ENCODE assay signal across 8 mouse cellular contexts in genomic region chr10:79851653-79852052, GRCm38 (mm10). TPM values are rescaled to one million over a fixed set of nuclear protein-coding genes. Genes with fewer than 3 reads are reported as not detected.
DNase-seq lines count a peak whose midpoint lies in the region; ATAC-seq and TF ChIP-seq lines count a peak whose summit lies in the region.

No protein-coding gene starts in this region.

- H3K9me3 ChIP-seq in embryonic facial prominence, embryonic 12.5 days = no peaks in the 10 kb centered on the region
- no peaks in the 10 kb centered on the region for H3K9me3 ChIP-seq in intestine, embryonic 14.5 days (ENCODE audit: control insufficient read depth, low read length)
- H3K9me3 ChIP-seq in midbrain, postnatal 0 days (ENCODE audit: low read length) = no peaks in the 10 kb centered on the region

- DNase-seq in layer of hippocampus, adult 2 months (ENCODE audit: low spot score in 2 of 2) = no peak
- no peak for DNase-seq in layer of hippocampus, postnatal 10 days (ENCODE audit: low spot score in 2 of 2)
- DNase-seq in intestine, embryonic 14.5 days (ENCODE audit: low spot score) = no peak
- no peak for DNase-seq in midbrain, postnatal 0 days (ENCODE audit: low spot score)
- DNase-seq in spleen, adult 18-20 months = no peak
- no peak for DNase-seq in lung, adult 18-20 months

- no peak overlapping the region for H3K4me3 ChIP-seq in layer of hippocampus, adult 2 months
- 0 out of 2 replicates have a peak overlapping the region, but pooled peaks have one; percentile 15 for H3K4me3 ChIP-seq in embryonic facial prominence, embryonic 12.5 days
- no peak overlapping the region for H3K4me3 ChIP-seq in intestine, embryonic 14.5 days (ENCODE audit: low read depth, low read length)
- no peak overlapping the region for H3K4me3 ChIP-seq in midbrain, postnatal 0 days (ENCODE audit: low read depth, low read length)

- WGBS in embryonic facial prominence, embryonic 12.5 days = 59% methylated on average over 3 of the region's 3 CpGs
- 58% methylated on average over 3 of the region's 3 CpGs for WGBS in intestine, embryonic 14.5 days
- 83% methylated on average over 3 of the region's 3 CpGs for WGBS in midbrain, postnatal 0 days

- peak overlapping the region; percentile 53; the same call in 1 of the 2 replicates for H3K9ac ChIP-seq in embryonic facial prominence, embryonic 12.5 days
- H3K9ac ChIP-seq in intestine, embryonic 14.5 days (ENCODE audit: low read length) = peak overlapping the region; percentile 86
- H3K9ac ChIP-seq in midbrain, postnatal 0 days (replicated peaks; ENCODE audit: low read length, poor library complexity, severe bottlenecking) = no peak overlapping the region

- H3K27ac ChIP-seq in layer of hippocampus, adult 2 months = peak overlapping the region; percentile 97
- H3K27ac ChIP-seq in embryonic facial prominence, embryonic 12.5 days = peak overlapping the region; percentile 100
- peak overlapping the region; percentile 100 for H3K27ac ChIP-seq in intestine, embryonic 14.5 days (ENCODE audit: low read depth)
- H3K27ac ChIP-seq in midbrain, postnatal 0 days (ENCODE audit: low read depth, low read length) = peak overlapping the region; percentile 99

- no peak for ATAC-seq in embryonic facial prominence, embryonic 12.5 days (ENCODE audit: insufficient number of reproducible peaks, insufficient read depth, low FRiP score, low TSS enrichment)
- ATAC-seq in intestine, embryonic 14.5 days (replicated peaks; ENCODE audit: low FRiP score, low TSS enrichment, low read depth) = no peak
- no peak for ATAC-seq in midbrain, postnatal 0 days (ENCODE audit: low FRiP score)
- no peak for ATAC-seq in granulocyte monocyte progenitor cell, adult 5-6 weeks (replicated peaks; ENCODE audit: poor library complexity, severe bottlenecking)

- H3K36me3 ChIP-seq in embryonic facial prominence, embryonic 12.5 days = peaks cover 5% of the 10 kb centered on the region
- H3K36me3 ChIP-seq in intestine, embryonic 14.5 days (ENCODE audit: control insufficient read depth, insufficient read depth, low read length) = peaks cover 2% of the 10 kb centered on the region
- no peaks in the 10 kb centered on the region for H3K36me3 ChIP-seq in midbrain, postnatal 0 days (ENCODE audit: insufficient read depth, low read length)

- peak overlapping the region; percentile 99 for H3K4me2 ChIP-seq in embryonic facial prominence, embryonic 12.5 days (replicated peaks)
- H3K4me2 ChIP-seq in intestine, embryonic 14.5 days (ENCODE audit: low read length) = peak overlapping the region; percentile 98; the same call in 1 of the 2 replicates
- no peak overlapping the region for H3K4me2 ChIP-seq in midbrain, postnatal 0 days (ENCODE audit: low read depth, low read length, poor library complexity, severe bottlenecking)

- H3K4me1 ChIP-seq in embryonic facial prominence, embryonic 12.5 days = peaks cover 32% of the 10 kb centered on the region
- H3K4me1 ChIP-seq in intestine, embryonic 14.5 days (replicated peaks; ENCODE audit: control insufficient read depth, insufficient read depth, low read length) = peaks cover 24% of the 10 kb centered on the region
- peaks cover 30% of the 10 kb centered on the region for H3K4me1 ChIP-seq in midbrain, postnatal 0 days (ENCODE audit: insufficient read depth, low read length)

- no peak for TF ChIP-seq CTCF in layer of hippocampus, adult 2 months (conservative IDR thresholded peaks at IDR 0.05)
- TF ChIP-seq CTCF in midbrain, postnatal 0 days (IDR thresholded peaks at IDR 0.05) = no peak

- no peaks in the 10 kb centered on the region for H3K27me3 ChIP-seq in embryonic facial prominence, embryonic 12.5 days
- no peaks in the 10 kb centered on the region for H3K27me3 ChIP-seq in intestine, embryonic 14.5 days (replicated peaks; ENCODE audit: control insufficient read depth, insufficient read depth, low read length)
- no peaks in the 10 kb centered on the region for H3K27me3 ChIP-seq in midbrain, postnatal 0 days (ENCODE audit: insufficient read depth, low read length)

RNA-seq across cellular contexts. Expression of gene Ptbp1, which starts 2.6 kb away (rescaled TPM):
- 10 to 100 TPM; 56.9 to 58.7 TPM for total RNA-seq in layer of hippocampus, adult 2 months (2021)
- total RNA-seq in layer of hippocampus, postnatal 10 days (2021) = 10 to 100 TPM; 63.8 to 66.5 TPM
- polyA plus RNA-seq in embryonic facial prominence, embryonic 12.5 days (2016; fragmentation: Nextera tagmentation; extraction: Ambion mirVana) = 352 and 363 TPM in 2 replicates
- polyA plus RNA-seq in intestine, embryonic 14.5 days (2014; fragmentation: Nextera tagmentation; extraction: Ambion mirVana) = 286 and 291 TPM in 2 replicates
- total RNA-seq in midbrain, postnatal 0 days (2014; rRNA removed) = 114 and 119 TPM in 2 replicates
- 46.2 and 49.7 TPM in 2 replicates for polyA plus RNA-seq in midbrain, postnatal 0 days (2015; fragmentation: Nextera tagmentation; extraction: Ambion mirVana)
- total RNA-seq in granulocyte monocyte progenitor cell, adult 5-6 weeks (2014; fragmentation: Nextera tagmentation) = 497 and 526 TPM in 2 replicates
- 211 and 216 TPM in 2 replicates for total RNA-seq in granulocyte monocyte progenitor cell, adult 5-6 weeks (2017)

RNA-seq across cellular contexts. Expression of gene Prtn3, which starts 22.6 kb away (rescaled TPM):
- 1 to 10 TPM; 1.5 to 2.6 TPM for total RNA-seq in layer of hippocampus, adult 2 months (2021)
- 1 to 10 TPM; 3.6 to 3.7 TPM for total RNA-seq in layer of hippocampus, postnatal 10 days (2021)
- 10.1 and 11.3 TPM in 2 replicates for polyA plus RNA-seq in embryonic facial prominence, embryonic 12.5 days (2016; fragmentation: Nextera tagmentation; extraction: Ambion mirVana)
- polyA plus RNA-seq in intestine, embryonic 14.5 days (2014; fragmentation: Nextera tagmentation; extraction: Ambion mirVana) = 5.2 and 5.9 TPM in 2 replicates
- 5.9 and 7.5 TPM in 2 replicates for total RNA-seq in midbrain, postnatal 0 days (2014; rRNA removed)
- 11.7 and 14.6 TPM in 2 replicates for polyA plus RNA-seq in midbrain, postnatal 0 days (2015; fragmentation: Nextera tagmentation; extraction: Ambion mirVana)
- 2,258 and 3,780 TPM in 2 replicates for total RNA-seq in granulocyte monocyte progenitor cell, adult 5-6 weeks (2014; fragmentation: Nextera tagmentation)
- total RNA-seq in granulocyte monocyte progenitor cell, adult 5-6 weeks (2017) = 1,097 and 1,536 TPM in 2 replicates

RNA-seq across cellular contexts. Expression of gene Plppr3, which starts 22.8 kb away (rescaled TPM):
- total RNA-seq in layer of hippocampus, adult 2 months (2021) = 10 to 100 TPM; 33.7 to 37.1 TPM
- total RNA-seq in layer of hippocampus, postnatal 10 days (2021) = 100 to 1,000 TPM; 113 TPM
- polyA plus RNA-seq in embryonic facial prominence, embryonic 12.5 days (2016; fragmentation: Nextera tagmentation; extraction: Ambion mirVana) = 169 and 181 TPM in 2 replicates
- 38.8 and 46.4 TPM in 2 replicates for polyA plus RNA-seq in intestine, embryonic 14.5 days (2014; fragmentation: Nextera tagmentation; extraction: Ambion mirVana)
- total RNA-seq in midbrain, postnatal 0 days (2014; rRNA removed) = 494 and 539 TPM in 2 replicates
- polyA plus RNA-seq in midbrain, postnatal 0 days (2015; fragmentation: Nextera tagmentation; extraction: Ambion mirVana) = 350 and 358 TPM in 2 replicates
- 72.1 and 111 TPM in 2 replicates for total RNA-seq in granulocyte monocyte progenitor cell, adult 5-6 weeks (2014; fragmentation: Nextera tagmentation)
- total RNA-seq in granulocyte monocyte progenitor cell, adult 5-6 weeks (2017) = 91.6 and 112 TPM in 2 replicates

RNA-seq across cellular contexts. Expression of gene Misp, which starts 30.9 kb away (rescaled TPM):
- total RNA-seq in layer of hippocampus, adult 2 months (2021) = 1 to 10 TPM in 1 of 2 experiments, under 1 TPM in 1; 0.54 to 1.1 TPM
- total RNA-seq in layer of hippocampus, postnatal 10 days (2021) = under 1 TPM; 0.33 to 0.78 TPM
- polyA plus RNA-seq in embryonic facial prominence, embryonic 12.5 days (2016; fragmentation: Nextera tagmentation; extraction: Ambion mirVana) = 2.0 and 3.1 TPM in 2 replicates
- 78.3 and 87.9 TPM in 2 replicates for polyA plus RNA-seq in intestine, embryonic 14.5 days (2014; fragmentation: Nextera tagmentation; extraction: Ambion mirVana)
- 0.24 TPM in 1 of 2 replicates, not detected in the other for total RNA-seq in midbrain, postnatal 0 days (2014; rRNA removed)
- polyA plus RNA-seq in midbrain, postnatal 0 days (2015; fragmentation: Nextera tagmentation; extraction: Ambion mirVana) = 0.18 and 0.27 TPM in 2 replicates
- total RNA-seq in granulocyte monocyte progenitor cell, adult 5-6 weeks (2014; fragmentation: Nextera tagmentation) = 0.34 TPM in 1 of 2 replicates, not detected in the other
- total RNA-seq in granulocyte monocyte progenitor cell, adult 5-6 weeks (2017) = 0.82 TPM in 1 of 2 replicates, not detected in the other

RNA-seq across cellular contexts. Expression of gene Elane, which starts 34.4 kb away (rescaled TPM):
- not detected for total RNA-seq in layer of hippocampus, adult 2 months (2021)
- total RNA-seq in layer of hippocampus, postnatal 10 days (2021) = not detected
- 0.33 and 0.55 TPM in 2 replicates for polyA plus RNA-seq in embryonic facial prominence, embryonic 12.5 days (2016; fragmentation: Nextera tagmentation; extraction: Ambion mirVana)
- polyA plus RNA-seq in intestine, embryonic 14.5 days (2014; fragmentation: Nextera tagmentation; extraction: Ambion mirVana) = 0.55 TPM in 1 of 2 replicates, not detected in the other
- not detected in 2 replicates for total RNA-seq in midbrain, postnatal 0 days (2014; rRNA removed)
- not detected in 2 replicates for polyA plus RNA-seq in midbrain, postnatal 0 days (2015; fragmentation: Nextera tagmentation; extraction: Ambion mirVana)
- 5,751 and 6,009 TPM in 2 replicates for total RNA-seq in granulocyte monocyte progenitor cell, adult 5-6 weeks (2014; fragmentation: Nextera tagmentation)
- 2,814 and 3,772 TPM in 2 replicates for total RNA-seq in granulocyte monocyte progenitor cell, adult 5-6 weeks (2017)

Comparison
In these comparisons a context has a peak if more than half of its experiments do, and no peak if none do; other contexts are left out.
1. RNA of gene Prtn3, which starts 22.6 kb away (total RNA-seq): 1,097 to 3,780 TPM in granulocyte monocyte progenitor cell, adult 5-6 weeks; 5.9 to 7.5 TPM in midbrain, postnatal 0 days, 3.6 to 3.7 TPM in layer of hippocampus, postnatal 10 days and 1.5 to 2.6 TPM in layer of hippocampus, adult 2 months; every median in the first group is over 100 times any median in the second.
2. Peak in every context shown above with its lines, with median percentiles within 50 percentile points of each other: H3K27ac ChIP-seq.